Mouse (Mus musculus): ENCODE results near the gene Bbs9. TPM values are rescaled to one million over a fixed set of nuclear protein-coding genes. Genes with fewer than 3 reads are reported as not detected.
A peak's percentile ranks its signal among the peaks of the same experiment; 100 is the strongest.

The Bbs9 gene
- total and polyA plus RNA-seq, 2 experiments from 2014 or later, result 17.8 to 35.4 TPM

GRCm38 (mm10) chr9:22702812-22703367 is 227.4 kb downstream of the Bbs9 start:
- ATAC-seq (no peak), DNase-seq (no peak)
- no peak overlapping the region for H3K4me2 ChIP-seq (ENCODE audit: low read depth)
- WGBS, result 92% methylated on average over 4 of the region's 4 CpGs
- H3K27me3 ChIP-seq (ENCODE audit: insufficient read depth, low read length), result no peaks in the 10 kb centered on the region
- H3K4me1 ChIP-seq (ENCODE audit: insufficient read depth), result no peaks in the 10 kb centered on the region
- H3K36me3 ChIP-seq (ENCODE audit: insufficient read depth), result no peaks in the 10 kb centered on the region
- no peak overlapping the region for H3K27ac ChIP-seq (ENCODE audit: low read depth, low read length)
- no peak overlapping the region for H3K9ac ChIP-seq
- H3K4me3 ChIP-seq (ENCODE audit: low read depth, low read length), result no peak overlapping the region
- no peaks in the 10 kb centered on the region for H3K9me3 ChIP-seq (ENCODE audit: low read length)
- TF ChIP-seq CTCF (IDR thresholded peaks at IDR 0.05; ENCODE audit: low read depth), result no peak

DNA sequence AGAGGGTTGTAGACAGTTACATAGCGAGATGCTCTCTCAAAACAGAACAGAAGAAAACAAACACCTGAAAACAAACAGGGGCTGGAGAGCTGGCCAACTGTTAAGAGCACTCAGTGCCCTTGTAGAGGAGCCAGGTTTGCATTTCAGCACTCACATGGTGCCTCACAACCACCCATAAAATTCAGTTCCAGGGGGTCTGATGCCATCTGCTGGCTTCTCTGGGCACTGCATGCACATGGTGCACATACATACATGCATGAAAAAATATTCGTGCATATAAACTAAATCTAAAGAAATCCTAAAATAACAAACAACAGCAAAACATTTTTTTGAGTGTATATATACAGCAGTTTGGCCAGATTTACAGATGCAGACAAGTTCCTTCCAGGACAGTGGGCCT is 228.0 kb downstream of the Bbs9 start:
- no peak overlapping the region for H3K27ac ChIP-seq (ENCODE audit: low read depth, low read length)
- no peak overlapping the region for H3K4me3 ChIP-seq (ENCODE audit: low read depth, low read length)
- no peak overlapping the region for H3K9ac ChIP-seq
- peak; percentile 46; the same call in 1 of the 2 replicates for TF ChIP-seq CTCF (IDR thresholded peaks at IDR 0.05; ENCODE audit: low read depth)
- WGBS, result 94% methylated on average over 2 of the region's 2 CpGs
- DNase-seq (no peak), ATAC-seq (no peak)
- H3K27me3 ChIP-seq (ENCODE audit: insufficient read depth, low read length), result no peaks in the 10 kb centered on the region
- no peak overlapping the region for H3K4me2 ChIP-seq (ENCODE audit: low read depth)
- no peaks in the 10 kb centered on the region for H3K36me3 ChIP-seq (ENCODE audit: insufficient read depth)
- H3K4me1 ChIP-seq (ENCODE audit: insufficient read depth), result no peaks in the 10 kb centered on the region
- H3K9me3 ChIP-seq (ENCODE audit: low read length), result no peaks in the 10 kb centered on the region

DNA sequence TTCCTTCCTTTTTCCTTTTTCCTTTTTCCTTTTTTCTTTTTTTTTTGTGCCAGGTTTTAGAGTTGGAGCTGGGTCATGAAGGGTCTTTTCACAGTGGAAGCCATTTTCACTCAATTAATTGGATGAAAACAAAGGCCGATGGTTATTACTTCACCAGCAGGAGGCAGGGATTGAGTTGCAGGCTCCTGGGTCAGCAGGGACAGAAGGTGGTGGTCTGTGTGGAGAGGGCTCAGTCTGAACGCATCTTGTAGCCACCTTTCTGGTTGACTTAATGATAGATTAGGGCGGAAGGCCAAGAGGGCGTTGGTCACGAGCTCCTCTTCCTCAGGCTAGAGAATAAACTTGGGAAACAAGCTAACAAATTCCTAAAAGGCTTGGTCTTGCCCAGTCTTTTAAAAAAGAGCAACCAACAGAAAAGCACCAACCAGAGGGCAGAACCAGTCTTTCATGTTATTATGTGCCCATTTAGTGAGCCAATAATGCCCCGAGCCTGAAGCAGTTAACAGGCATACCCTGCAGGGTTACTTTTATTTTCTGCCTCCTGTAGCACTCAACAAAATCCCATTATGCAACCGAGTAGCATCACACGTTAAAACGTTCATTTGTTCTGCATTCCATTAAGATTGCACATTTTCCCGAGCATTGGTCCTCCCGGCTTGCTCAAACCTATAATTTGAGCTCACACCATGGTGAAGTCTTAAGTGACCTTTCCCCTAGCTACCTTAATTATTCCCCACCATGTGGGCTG is 231.8 kb downstream of the Bbs9 start:
- Histone ChIP-seq H3K4me1 (ENCODE audit: insufficient read depth) (no peaks in the 10 kb centered on the region), H3K4me3 (ENCODE audit: low read depth, low read length) (no peak overlapping the region), H3K27me3 (ENCODE audit: insufficient read depth, low read length) (no peaks in the 10 kb centered on the region), H3K27ac (ENCODE audit: low read depth, low read length) (no peak overlapping the region), H3K4me2 (ENCODE audit: low read depth) (no peak overlapping the region), H3K9ac (no peak overlapping the region), H3K36me3 (ENCODE audit: insufficient read depth) (no peaks in the 10 kb centered on the region), H3K9me3 (ENCODE audit: low read length) (no peaks in the 10 kb centered on the region)
- ATAC-seq (no peak), DNase-seq (no peak)
- WGBS, result 15% methylated on average over 11 of the region's 11 CpGs
- no peak for TF ChIP-seq CTCF (IDR thresholded peaks at IDR 0.05; ENCODE audit: low read depth)

- H3K36me3 ChIP-seq (ENCODE audit: insufficient read depth), result no peaks in the 10 kb centered on the region
- H3K27me3 ChIP-seq (ENCODE audit: insufficient read depth, low read length), result no peaks in the 10 kb centered on the region
- peak; percentile 62 for DNase-seq
- 35% methylated on average over 19 of the region's 19 CpGs for WGBS
- H3K4me2 ChIP-seq (ENCODE audit: low read depth), result no peak overlapping the region
- peak; percentile 70 for TF ChIP-seq CTCF (IDR thresholded peaks at IDR 0.05; ENCODE audit: low read depth)
- H3K9me3 ChIP-seq (ENCODE audit: low read length), result no peaks in the 10 kb centered on the region
- no peak overlapping the region for H3K4me3 ChIP-seq (ENCODE audit: low read depth, low read length)
- ATAC-seq, result peak; percentile 59
- no peaks in the 10 kb centered on the region for H3K4me1 ChIP-seq (ENCODE audit: insufficient read depth)
- H3K9ac ChIP-seq, result no peak overlapping the region
- H3K27ac ChIP-seq (ENCODE audit: low read depth, low read length), result no peak overlapping the region
These were observed 233.6 kb downstream of the Bbs9 start for GRCm38 (mm10) chr9:22708970-22709726.

- no peaks in the 10 kb centered on the region for H3K36me3 ChIP-seq (ENCODE audit: insufficient read depth)
- WGBS, result 49% methylated on average over 7 of the region's 7 CpGs
- ATAC-seq (peak; percentile 66; the same call in 1 of the 2 replicates), DNase-seq (peak; percentile 62)
- H3K4me2 ChIP-seq (ENCODE audit: low read depth), result no peak overlapping the region
- no peak overlapping the region for H3K27ac ChIP-seq (ENCODE audit: low read depth, low read length)
- no peaks in the 10 kb centered on the region for H3K9me3 ChIP-seq (ENCODE audit: low read length)
- no peaks in the 10 kb centered on the region for H3K27me3 ChIP-seq (ENCODE audit: insufficient read depth, low read length)
- H3K9ac ChIP-seq, result no peak overlapping the region
- H3K4me3 ChIP-seq (ENCODE audit: low read depth, low read length), result no peak overlapping the region
- no peaks in the 10 kb centered on the region for H3K4me1 ChIP-seq (ENCODE audit: insufficient read depth)
- TF ChIP-seq CTCF (IDR thresholded peaks at IDR 0.05; ENCODE audit: low read depth), result peak; percentile 68
These were observed 234.5 kb downstream of the Bbs9 start for GRCm38 (mm10) chr9:22710032-22710431.

DNA sequence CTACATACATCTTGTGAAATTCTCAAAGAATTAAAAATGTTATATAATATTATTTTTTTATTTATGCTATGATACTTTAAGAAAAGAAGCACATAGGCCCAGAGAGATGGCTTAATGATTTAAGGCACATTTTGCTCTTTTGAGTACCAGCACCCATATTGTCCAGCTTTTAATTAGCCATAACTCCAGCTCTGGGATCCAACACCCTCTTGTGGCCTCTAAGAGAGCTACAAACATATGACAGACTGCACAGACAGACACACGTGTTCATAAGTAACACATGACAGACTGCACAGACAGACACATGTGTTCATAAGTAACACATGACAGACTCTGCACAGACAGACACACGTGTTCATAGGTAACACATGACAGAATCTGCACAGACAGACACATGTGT is 235.8 kb downstream of the Bbs9 start:
- H3K4me2 ChIP-seq (ENCODE audit: low read depth), result no peak overlapping the region
- no peak for TF ChIP-seq CTCF (IDR thresholded peaks at IDR 0.05; ENCODE audit: low read depth)
- no peaks in the 10 kb centered on the region for H3K9me3 ChIP-seq (ENCODE audit: low read length)
- no peak overlapping the region for H3K27ac ChIP-seq (ENCODE audit: low read depth, low read length)
- H3K4me1 ChIP-seq (ENCODE audit: insufficient read depth), result no peaks in the 10 kb centered on the region
- no peaks in the 10 kb centered on the region for H3K36me3 ChIP-seq (ENCODE audit: insufficient read depth)
- ATAC-seq, result no peak
- no peak for DNase-seq
- H3K9ac ChIP-seq, result no peak overlapping the region
- 81% methylated on average over 2 of the region's 2 CpGs for WGBS
- H3K27me3 ChIP-seq (ENCODE audit: insufficient read depth, low read length), result no peaks in the 10 kb centered on the region
- no peak overlapping the region for H3K4me3 ChIP-seq (ENCODE audit: low read depth, low read length)

DNA sequence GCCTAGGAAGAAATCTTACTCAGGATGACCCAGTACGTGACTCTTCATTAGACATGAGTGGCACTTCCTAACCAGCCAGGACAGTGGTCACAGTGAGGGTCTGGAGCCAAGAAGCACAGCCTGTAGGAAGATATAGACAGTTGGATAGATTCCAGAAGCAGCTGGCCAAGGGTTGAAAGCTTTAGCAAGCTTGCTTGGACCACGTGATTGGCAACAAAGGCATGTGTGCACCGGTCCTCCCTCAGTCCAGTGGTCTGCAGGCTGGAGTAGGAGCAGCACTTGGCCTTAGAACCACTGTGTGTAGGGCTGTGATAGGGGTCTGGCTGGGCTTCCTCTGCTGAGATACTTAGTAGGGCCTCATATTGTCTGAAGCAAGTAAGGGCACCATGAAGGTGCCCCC is 237.2 kb downstream of the Bbs9 start:
- no peaks in the 10 kb centered on the region for H3K36me3 ChIP-seq (ENCODE audit: insufficient read depth)
- H3K27ac ChIP-seq (ENCODE audit: low read depth, low read length), result no peak overlapping the region
- no peaks in the 10 kb centered on the region for H3K4me1 ChIP-seq (ENCODE audit: insufficient read depth)
- WGBS, result 52% methylated on average over 3 of the region's 3 CpGs
- no peak for DNase-seq
- no peak overlapping the region for H3K9ac ChIP-seq
- no peaks in the 10 kb centered on the region for H3K9me3 ChIP-seq (ENCODE audit: low read length)
- H3K4me3 ChIP-seq (ENCODE audit: low read depth, low read length), result no peak overlapping the region
- TF ChIP-seq CTCF (IDR thresholded peaks at IDR 0.05; ENCODE audit: low read depth), result no peak
- no peak for ATAC-seq
- no peaks in the 10 kb centered on the region for H3K27me3 ChIP-seq (ENCODE audit: insufficient read depth, low read length)
- H3K4me2 ChIP-seq (ENCODE audit: low read depth), result no peak overlapping the region

All from forebrain, postnatal 0 days (tissue).